Mouse (Mus musculus): ENCODE data around the gene Cyp4v3.

DNA sequence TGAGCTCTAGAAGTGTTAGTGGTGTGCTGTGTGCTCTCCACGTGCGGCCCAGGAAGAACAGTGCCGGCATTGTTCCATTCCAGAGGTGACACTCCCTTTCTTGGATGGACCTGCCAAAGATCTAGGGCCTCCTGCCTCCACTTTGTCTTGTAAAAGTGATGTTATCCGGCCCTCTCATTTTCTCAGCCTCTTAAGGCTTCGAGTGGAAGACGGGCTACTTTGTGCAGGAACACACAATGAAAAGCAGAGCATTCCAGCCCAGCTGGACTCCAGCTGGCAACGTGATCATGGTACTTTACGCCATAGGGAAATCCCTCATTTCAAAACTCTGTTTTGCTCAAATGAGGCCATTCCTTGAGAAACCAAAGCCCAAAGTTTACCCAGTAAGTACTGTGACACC lies 66.0 kb downstream of the Cyp4v3 start:
- no peak for TF ChIP-seq POLR2A (IDR thresholded peaks at IDR 0.05; ENCODE audit: extremely low read depth, insufficient read depth, low read length)
- no peak for TF ChIP-seq CTCF (IDR thresholded peaks at IDR 0.05; ENCODE audit: extremely low read depth, insufficient read depth, low read length)
